Mouse (Mus musculus) bone marrow macrophage, adult 2 months (primary cell): ENCODE measurements around the gene Polr3g.

Experiments
- CTCF ChIP-seq: IDR thresholded peaks from 2 replicates; pipeline ENCODE4 v1.5.1; 2012; ENCODE audit warnings: low read depth, mild to moderate bottlenecking, low read length, moderate library complexity
- POLR2A ChIP-seq: IDR thresholded peaks from 2 replicates; pipeline ENCODE4 v1.6.1; 2012; ENCODE audit warnings: mild to moderate bottlenecking, low read depth, low read length, borderline replicate concordance

GRCm38 (mm10) chr13:81656091-81656850 is 54.5 kb downstream of the Polr3g start:
- no peak for TF ChIP-seq CTCF
- TF ChIP-seq POLR2A = no peak
